Comparison of ENCODE assay signal across 21 mouse cellular contexts in genomic region chr3:20010464-20010863, GRCm38 (mm10). TPM values are rescaled to one million over a fixed set of nuclear protein-coding genes. Genes with fewer than 3 reads are reported as not detected.
DNase-seq lines count a peak whose midpoint lies in the region; ATAC-seq lines count a peak whose summit lies in the region.
"Had no signal": no experiment of that assay in that cellular context is flagged by ENCODE, and none has a peak within 500 bp of the region (broad histone marks: within the 10 kb centered on the region; RNA-seq: fewer than 3 reads in every experiment).

No protein-coding gene starts in this region.

- peaks cover 39% of the 10 kb centered on the region for H3K36me3 ChIP-seq in liver, embryonic 12.5 days
- no peaks in the 10 kb centered on the region; the same call in 1 of the 2 replicates for H3K36me3 ChIP-seq in embryonic facial prominence, embryonic 11.5 days (replicated peaks; ENCODE audit: control insufficient read depth, insufficient read depth, low read depth, low read length)
- peaks cover 16% of the 10 kb centered on the region for H3K36me3 ChIP-seq in limb, embryonic 10.5 days
- H3K36me3 ChIP-seq: intestine, embryonic 15.5 days had no signal

- H3K27me3 ChIP-seq in liver, embryonic 12.5 days (replicated peaks): no peaks in the 10 kb centered on the region
- no peaks in the 10 kb centered on the region for H3K27me3 ChIP-seq in embryonic facial prominence, embryonic 11.5 days (ENCODE audit: control insufficient read depth, insufficient read depth, low read length)
- H3K27me3 ChIP-seq in limb, embryonic 10.5 days (ENCODE audit: low read depth, poor library complexity, severe bottlenecking): no peaks in the 10 kb centered on the region
- H3K27me3 ChIP-seq: forebrain, embryonic 13.5 days; hindbrain, embryonic 15.5 days; intestine, embryonic 15.5 days; midbrain, embryonic 13.5 days had no signal

- H3K4me2 ChIP-seq in liver, embryonic 12.5 days: no peak overlapping the region
- H3K4me2 ChIP-seq in embryonic facial prominence, embryonic 11.5 days (ENCODE audit: low read depth, low read length): no peak overlapping the region; the same call in 1 of the 2 replicates
- H3K4me2 ChIP-seq: forebrain, embryonic 13.5 days; hindbrain, embryonic 15.5 days; intestine, embryonic 15.5 days; midbrain, embryonic 13.5 days had no signal

- H3K9ac ChIP-seq in liver, embryonic 12.5 days: no peak overlapping the region
- no peak overlapping the region for H3K9ac ChIP-seq in embryonic facial prominence, embryonic 11.5 days (replicated peaks; ENCODE audit: low read length)
- H3K9ac ChIP-seq: forebrain, embryonic 13.5 days; hindbrain, embryonic 15.5 days; intestine, embryonic 15.5 days; midbrain, embryonic 13.5 days had no signal

- DNase-seq in liver: no peak
- DNase-seq in embryonic facial prominence, embryonic 11.5 days (ENCODE audit: low spot score): peak; percentile 19
- DNase-seq in limb, embryonic 10.5 days (ENCODE audit: low spot score): peak; percentile 30
- DNase-seq in layer of hippocampus, adult 18-20 months (ENCODE audit: low spot score in 2 of 2): no peak
- DNase-seq in frontal cortex, postnatal 25 days (ENCODE audit: low spot score in 2 of 2): no peak
- DNase-seq in right cerebral cortex, adult 18-20 months: no peak
- DNase-seq: adrenal gland, postnatal 25 days; cerebellum, adult 9-10 months; gastrocnemius, postnatal 10 days; heart, postnatal 4 days; kidney, adult 9 months; kidney, postnatal 4 days; lung, adult 2 months; retina, postnatal 1 day had no signal

- WGBS in liver, embryonic 12.5 days (ENCODE audit: insufficient replicate concordance): 84% methylated on average over 9 of the region's 9 CpGs
- 66% methylated on average over 9 of the region's 9 CpGs for WGBS in embryonic facial prominence, embryonic 11.5 days
- WGBS in limb, embryonic 10.5 days: 89% methylated on average over 9 of the region's 9 CpGs

- no peaks in the 10 kb centered on the region for H3K4me1 ChIP-seq in liver, embryonic 12.5 days
- no peaks in the 10 kb centered on the region for H3K4me1 ChIP-seq in embryonic facial prominence, embryonic 11.5 days (ENCODE audit: control insufficient read depth, insufficient read depth, low read length)
- peaks cover 9% of the 10 kb centered on the region for H3K4me1 ChIP-seq in limb, embryonic 10.5 days
- H3K4me1 ChIP-seq: forebrain, embryonic 13.5 days; heart, embryonic 10.5 days; hindbrain, embryonic 15.5 days; intestine, embryonic 15.5 days; midbrain, embryonic 13.5 days had no signal

- no peak overlapping the region for H3K4me3 ChIP-seq in liver, embryonic 12.5 days
- H3K4me3 ChIP-seq in embryonic facial prominence, embryonic 11.5 days (ENCODE audit: low read depth, low read length): no peak overlapping the region
- H3K4me3 ChIP-seq in limb, embryonic 10.5 days: no peak overlapping the region
- H3K4me3 ChIP-seq: forebrain, embryonic 13.5 days; heart, embryonic 10.5 days; hindbrain, embryonic 15.5 days; intestine, embryonic 15.5 days; midbrain, embryonic 13.5 days had no signal

- H3K27ac ChIP-seq in liver, embryonic 12.5 days: 0 out of 2 replicates have a peak overlapping the region, but pooled peaks have one; percentile 6
- peak overlapping the region; percentile 67 for H3K27ac ChIP-seq in embryonic facial prominence, embryonic 11.5 days (replicated peaks; ENCODE audit: low read depth, low read length)
- H3K27ac ChIP-seq in limb, embryonic 10.5 days: peak overlapping the region; percentile 63; the same call in 1 of the 2 replicates
- H3K27ac ChIP-seq: forebrain, embryonic 13.5 days; heart, embryonic 10.5 days; hindbrain, embryonic 15.5 days; intestine, embryonic 15.5 days; midbrain, embryonic 13.5 days had no signal

- no peak for ATAC-seq in liver, embryonic 12.5 days
- ATAC-seq in embryonic facial prominence, embryonic 11.5 days (replicated peaks; ENCODE audit: insufficient number of reproducible peaks, low FRiP score, low TSS enrichment, low read depth): peak; percentile 72; the same call in 1 of the 2 replicates
- ATAC-seq in megakaryocyte-erythroid progenitor cell, adult 5-6 weeks (replicated peaks; ENCODE audit: low FRiP score, low TSS enrichment, poor library complexity, severe bottlenecking): 0 out of 2 replicates have a peak, but pooled peaks have one; percentile 18
- ATAC-seq: forebrain, embryonic 13.5 days; intestine, embryonic 15.5 days; midbrain, embryonic 13.5 days had no signal

- H3K9me3 ChIP-seq in liver, embryonic 12.5 days (replicated peaks): no peaks in the 10 kb centered on the region
- no peaks in the 10 kb centered on the region for H3K9me3 ChIP-seq in embryonic facial prominence, embryonic 11.5 days (replicated peaks; ENCODE audit: control insufficient read depth, low read length)
- H3K9me3 ChIP-seq in limb, embryonic 10.5 days (replicated peaks): no peaks in the 10 kb centered on the region
- H3K9me3 ChIP-seq: forebrain, embryonic 13.5 days; heart, embryonic 10.5 days; hindbrain, embryonic 15.5 days; intestine, embryonic 15.5 days; midbrain, embryonic 13.5 days had no signal

RNA-seq across cellular contexts. Expression of gene Hps3, which starts 24.7 kb away (rescaled TPM):
- polyA plus RNA-seq in liver, embryonic 12.5 days (2016; fragmentation: Nextera tagmentation; extraction: Ambion mirVana): 9.0 and 9.1 TPM in 2 replicates
- polyA plus RNA-seq in embryonic facial prominence, embryonic 11.5 days (2014; fragmentation: Nextera tagmentation; extraction: Ambion mirVana): 11.3 and 12.1 TPM in 2 replicates
- 6.0 and 7.9 TPM in 2 replicates for polyA plus RNA-seq in limb, embryonic 10.5 days (2016; fragmentation: Nextera tagmentation; extraction: Ambion mirVana)
- total RNA-seq in megakaryocyte-erythroid progenitor cell, adult 5-6 weeks (2014; fragmentation: Nextera tagmentation): 17.6 and 33.9 TPM in 2 replicates
- total RNA-seq in megakaryocyte-erythroid progenitor cell, adult 5-6 weeks (2017): 15.2 and 17.1 TPM in 2 replicates
- 10 to 100 TPM; 17.9 to 18.2 TPM for total RNA-seq in layer of hippocampus, adult 18-20 months (2021)

RNA-seq across cellular contexts. Expression of gene Hltf, which starts 47.1 kb away (rescaled TPM):
- 13.2 and 13.3 TPM in 2 replicates for polyA plus RNA-seq in liver, embryonic 12.5 days (2016; fragmentation: Nextera tagmentation; extraction: Ambion mirVana)
- polyA plus RNA-seq in embryonic facial prominence, embryonic 11.5 days (2014; fragmentation: Nextera tagmentation; extraction: Ambion mirVana): 23.2 and 23.3 TPM in 2 replicates
- 14.1 and 18.9 TPM in 2 replicates for polyA plus RNA-seq in limb, embryonic 10.5 days (2016; fragmentation: Nextera tagmentation; extraction: Ambion mirVana)
- 20.4 and 31.0 TPM in 2 replicates for total RNA-seq in megakaryocyte-erythroid progenitor cell, adult 5-6 weeks (2014; fragmentation: Nextera tagmentation)
- total RNA-seq in megakaryocyte-erythroid progenitor cell, adult 5-6 weeks (2017): 46.3 and 48.8 TPM in 2 replicates
- total RNA-seq in layer of hippocampus, adult 18-20 months (2021): 10 to 100 TPM; 22.3 to 24.9 TPM

RNA-seq across cellular contexts. Expression of gene Cp, which starts 53.6 kb away (rescaled TPM):
- 0.68 and 0.77 TPM in 2 replicates for polyA plus RNA-seq in liver, embryonic 12.5 days (2016; fragmentation: Nextera tagmentation; extraction: Ambion mirVana)
- 5.1 and 7.4 TPM in 2 replicates for polyA plus RNA-seq in embryonic facial prominence, embryonic 11.5 days (2014; fragmentation: Nextera tagmentation; extraction: Ambion mirVana)
- polyA plus RNA-seq in limb, embryonic 10.5 days (2016; fragmentation: Nextera tagmentation; extraction: Ambion mirVana): 0.13 TPM in 1 of 2 replicates, not detected in the other
- not detected in 2 replicates for total RNA-seq in megakaryocyte-erythroid progenitor cell, adult 5-6 weeks (2014; fragmentation: Nextera tagmentation)
- 0.09 TPM in 1 of 2 replicates, not detected in the other for total RNA-seq in megakaryocyte-erythroid progenitor cell, adult 5-6 weeks (2017)
- 1 to 10 TPM; 7.3 to 9.6 TPM for total RNA-seq in layer of hippocampus, adult 18-20 months (2021)

Comparison
In these comparisons a context has a peak if more than half of its experiments do, and no peak if none do; other contexts are left out.
1. H3K27ac ChIP-seq: peak in every context shown above with its lines; median percentile 67 in embryonic facial prominence, embryonic 11.5 days; 63 in limb, embryonic 10.5 days; 6 in liver, embryonic 12.5 days.
2. DNase-seq: peak in embryonic facial prominence, embryonic 11.5 days (single experiment) and limb, embryonic 10.5 days (single experiment); none in liver (single experiment), layer of hippocampus, adult 18-20 months (0 of 2), frontal cortex, postnatal 25 days (0 of 2) and right cerebral cortex, adult 18-20 months (single experiment).